Mouse (Mus musculus) G1E (cell line): ENCODE results near the gene Dnah11.

Experiments
- CTCF ChIP-seq: IDR thresholded peaks from 2 replicates; pipeline ENCODE4 v1.5.1; 2012; ENCODE audit warnings: low read depth, low read length, inconsistent platforms, mixed read lengths
- GATA1 ChIP-seq: IDR thresholded peaks from 2 replicates; pipeline ENCODE4 v1.6.1; 2012; ENCODE audit warnings: borderline replicate concordance, low read length, inconsistent platforms, mixed read lengths
- POLR2AphosphoS5 ChIP-seq: IDR thresholded peaks from 2 replicates; pipeline ENCODE4 v1.6.1; 2012; ENCODE audit warnings: low read depth, low read length, inconsistent platforms; ENCODE audit not compliant: insufficient replicate concordance
- TAL1 ChIP-seq: conservative IDR thresholded peaks from 2 replicates; pipeline ENCODE4 v1.6.1; 2012; ENCODE audit warnings: low read depth, low read length, inconsistent platforms, mixed read lengths

- TF ChIP-seq CTCF (no peak), POLR2AphosphoS5 (no peak), GATA1 (no peak), TAL1 (no peak)
These were observed 103.9 kb downstream of the Dnah11 start for GRCm38 (mm10) chr12:118094946-118095345.
